Comparison of ENCODE assay signal across 8 mouse cellular contexts in the genomic region with DNA sequence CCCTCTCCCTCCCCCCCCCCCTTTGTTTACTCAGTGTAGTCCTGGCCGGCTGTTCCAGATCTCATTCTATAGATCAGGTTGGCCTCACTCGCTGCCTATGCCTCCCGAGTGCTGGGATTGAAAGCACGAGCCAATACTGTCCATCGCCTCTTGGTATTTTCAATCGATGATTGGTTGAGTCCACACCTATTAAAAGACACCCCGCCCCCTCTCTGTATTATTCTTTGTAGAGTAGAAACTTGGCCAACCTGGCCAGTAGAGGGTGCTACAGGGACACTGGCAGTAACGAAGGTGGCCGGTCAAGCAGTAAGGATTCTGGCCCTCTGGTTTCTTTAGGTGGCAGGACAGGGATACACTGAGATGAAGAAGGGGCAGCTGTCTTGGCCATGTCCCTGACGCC. TPM values are rescaled to one million over a fixed set of nuclear protein-coding genes. Genes with fewer than 3 reads are reported as not detected.
DNase-seq lines count a peak whose midpoint lies in the region; ATAC-seq lines count a peak whose summit lies in the region.

No protein-coding gene starts in this region.

- 2% methylated on average over 10 of the region's 10 CpGs for WGBS in forebrain, embryonic 10.5 days
- 3% methylated on average over 10 of the region's 10 CpGs for WGBS in forebrain, embryonic 15.5 days
- WGBS in embryonic facial prominence, embryonic 11.5 days: 2% methylated on average over 10 of the region's 10 CpGs
- WGBS in hindbrain, embryonic 11.5 days: 5% methylated on average over 10 of the region's 10 CpGs
- WGBS in midbrain, embryonic 11.5 days: 4% methylated on average over 10 of the region's 10 CpGs
- WGBS in stomach, embryonic 15.5 days: 2% methylated on average over 10 of the region's 10 CpGs

- intact Hi-C loops in left cerebral cortex, postnatal 4 days (cut with DNase I): no loop called here

- H3K9me3 ChIP-seq in forebrain, embryonic 10.5 days: no peaks in the 10 kb centered on the region
- H3K9me3 ChIP-seq in forebrain, embryonic 15.5 days: no peaks in the 10 kb centered on the region
- H3K9me3 ChIP-seq in embryonic facial prominence, embryonic 11.5 days (replicated peaks; ENCODE audit: control insufficient read depth, low read length): no peaks in the 10 kb centered on the region
- H3K9me3 ChIP-seq in hindbrain, embryonic 11.5 days (ENCODE audit: control insufficient read depth, low read length): no peaks in the 10 kb centered on the region
- H3K9me3 ChIP-seq in midbrain, embryonic 11.5 days (ENCODE audit: control insufficient read depth, low read length): no peaks in the 10 kb centered on the region
- H3K9me3 ChIP-seq in stomach, embryonic 15.5 days: no peaks in the 10 kb centered on the region

- H3K27ac ChIP-seq in forebrain, embryonic 10.5 days: no peak overlapping the region
- H3K27ac ChIP-seq in forebrain, embryonic 15.5 days (replicated peaks): no peak overlapping the region
- no peak overlapping the region for H3K27ac ChIP-seq in embryonic facial prominence, embryonic 11.5 days (replicated peaks; ENCODE audit: low read depth, low read length)
- H3K27ac ChIP-seq in hindbrain, embryonic 11.5 days (ENCODE audit: low read depth, low read length): no peak overlapping the region
- H3K27ac ChIP-seq in midbrain, embryonic 11.5 days (ENCODE audit: low read depth, low read length): no peak overlapping the region
- no peak overlapping the region for H3K27ac ChIP-seq in stomach, embryonic 15.5 days

- peaks cover 17% of the 10 kb centered on the region for H3K4me1 ChIP-seq in forebrain, embryonic 10.5 days
- H3K4me1 ChIP-seq in forebrain, embryonic 15.5 days: no peaks in the 10 kb centered on the region
- peaks cover 3% of the 10 kb centered on the region for H3K4me1 ChIP-seq in embryonic facial prominence, embryonic 11.5 days (ENCODE audit: control insufficient read depth, insufficient read depth, low read length)
- no peaks in the 10 kb centered on the region for H3K4me1 ChIP-seq in hindbrain, embryonic 11.5 days (replicated peaks; ENCODE audit: control insufficient read depth, insufficient read depth, low read length)
- no peaks in the 10 kb centered on the region for H3K4me1 ChIP-seq in midbrain, embryonic 11.5 days (ENCODE audit: control insufficient read depth, insufficient read depth, low read length)
- peaks cover 15% of the 10 kb centered on the region for H3K4me1 ChIP-seq in stomach, embryonic 15.5 days

- no peak overlapping the region for H3K9ac ChIP-seq in forebrain, embryonic 15.5 days (replicated peaks)
- no peak overlapping the region for H3K9ac ChIP-seq in embryonic facial prominence, embryonic 11.5 days (replicated peaks; ENCODE audit: low read length)
- no peak overlapping the region for H3K9ac ChIP-seq in hindbrain, embryonic 11.5 days (ENCODE audit: low read depth, low read length)
- no peak overlapping the region for H3K9ac ChIP-seq in midbrain, embryonic 11.5 days (ENCODE audit: low read length)
- H3K9ac ChIP-seq in stomach, embryonic 15.5 days: no peak overlapping the region

- ATAC-seq in forebrain, embryonic 15.5 days (replicated peaks): no peak
- ATAC-seq in embryonic facial prominence, embryonic 11.5 days (replicated peaks; ENCODE audit: insufficient number of reproducible peaks, low FRiP score, low TSS enrichment, low read depth): no peak
- ATAC-seq in hindbrain, embryonic 11.5 days (ENCODE audit: low FRiP score): no peak
- peak; percentile 44; the same call in 1 of the 2 replicates for ATAC-seq in midbrain, embryonic 11.5 days (ENCODE audit: low FRiP score)
- ATAC-seq in stomach, embryonic 15.5 days (ENCODE audit: insufficient read depth, low FRiP score, low read depth): peak; percentile 79

- no peaks in the 10 kb centered on the region for H3K36me3 ChIP-seq in forebrain, embryonic 10.5 days (replicated peaks)
- H3K36me3 ChIP-seq in forebrain, embryonic 15.5 days: no peaks in the 10 kb centered on the region
- H3K36me3 ChIP-seq in embryonic facial prominence, embryonic 11.5 days (replicated peaks; ENCODE audit: control insufficient read depth, insufficient read depth, low read depth, low read length): no peaks in the 10 kb centered on the region
- H3K36me3 ChIP-seq in hindbrain, embryonic 11.5 days (ENCODE audit: control insufficient read depth, insufficient read depth, low read length): no peaks in the 10 kb centered on the region
- H3K36me3 ChIP-seq in midbrain, embryonic 11.5 days (ENCODE audit: control insufficient read depth, insufficient read depth, low read length): no peaks in the 10 kb centered on the region
- H3K36me3 ChIP-seq in stomach, embryonic 15.5 days: no peaks in the 10 kb centered on the region

- DNase-seq in forebrain, embryonic 10.5 days (ENCODE audit: extremely low spot score, low spot score): peak; percentile 45
- DNase-seq in adrenal gland, postnatal 14 days: peak; percentile 73
- peak; percentile 70 for DNase-seq in embryonic facial prominence, embryonic 11.5 days (ENCODE audit: low spot score)
- peak; percentile 53 for DNase-seq in hindbrain, embryonic 11.5 days (ENCODE audit: low spot score)
- peak; percentile 72 for DNase-seq in left cerebral cortex, postnatal 4 days
- DNase-seq in midbrain, embryonic 11.5 days (ENCODE audit: low spot score, missing footprints): no peak

- peak overlapping the region; percentile 21; the same call in 1 of the 2 replicates for H3K4me3 ChIP-seq in forebrain, embryonic 10.5 days
- no peak overlapping the region for H3K4me3 ChIP-seq in forebrain, embryonic 15.5 days
- no peak overlapping the region for H3K4me3 ChIP-seq in embryonic facial prominence, embryonic 11.5 days (ENCODE audit: low read depth, low read length)
- no peak overlapping the region for H3K4me3 ChIP-seq in hindbrain, embryonic 11.5 days (ENCODE audit: low read depth, low read length)
- no peak overlapping the region for H3K4me3 ChIP-seq in midbrain, embryonic 11.5 days (ENCODE audit: low read depth, low read length)
- 0 out of 2 replicates have a peak overlapping the region, but pooled peaks have one; percentile 4 for H3K4me3 ChIP-seq in stomach, embryonic 15.5 days (replicated peaks)

- peaks cover 31% of the 10 kb centered on the region for H3K27me3 ChIP-seq in forebrain, embryonic 10.5 days (ENCODE audit: poor library complexity, severe bottlenecking)
- H3K27me3 ChIP-seq in forebrain, embryonic 15.5 days: peaks cover 4% of the 10 kb centered on the region; the same call in 1 of the 2 replicates
- H3K27me3 ChIP-seq in embryonic facial prominence, embryonic 11.5 days (ENCODE audit: control insufficient read depth, insufficient read depth, low read length): no peaks in the 10 kb centered on the region
- H3K27me3 ChIP-seq in hindbrain, embryonic 11.5 days (ENCODE audit: control insufficient read depth, insufficient read depth, low read length): peaks cover 2% of the 10 kb centered on the region; the same call in 1 of the 2 replicates
- H3K27me3 ChIP-seq in midbrain, embryonic 11.5 days (ENCODE audit: control insufficient read depth, insufficient read depth, low read length): peaks cover 4% of the 10 kb centered on the region; the same call in 1 of the 2 replicates
- H3K27me3 ChIP-seq in stomach, embryonic 15.5 days (replicated peaks): no peaks in the 10 kb centered on the region

- H3K4me2 ChIP-seq in forebrain, embryonic 15.5 days (replicated peaks): no peak overlapping the region
- no peak overlapping the region for H3K4me2 ChIP-seq in embryonic facial prominence, embryonic 11.5 days (ENCODE audit: low read depth, low read length)
- no peak overlapping the region for H3K4me2 ChIP-seq in hindbrain, embryonic 11.5 days (replicated peaks; ENCODE audit: low read depth, low read length)
- H3K4me2 ChIP-seq in midbrain, embryonic 11.5 days: no peak overlapping the region
- peak overlapping the region; percentile 42 for H3K4me2 ChIP-seq in stomach, embryonic 15.5 days

RNA-seq across cellular contexts. Expression of a gene that starts 19.8 kb away (rescaled TPM):
- polyA plus RNA-seq in forebrain, embryonic 10.5 days (2016; fragmentation: Nextera tagmentation; extraction: Ambion mirVana): not detected in 2 replicates
- not detected in 2 replicates for polyA plus RNA-seq in forebrain, embryonic 15.5 days (2015; fragmentation: Nextera tagmentation; extraction: Ambion mirVana)
- not detected in 2 replicates for total RNA-seq in adrenal gland, postnatal 14 days (2021)
- polyA plus RNA-seq in embryonic facial prominence, embryonic 11.5 days (2014; fragmentation: Nextera tagmentation; extraction: Ambion mirVana): not detected in 2 replicates
- not detected in 2 replicates for polyA plus RNA-seq in hindbrain, embryonic 11.5 days (2014; fragmentation: Nextera tagmentation; extraction: Ambion mirVana)
- total RNA-seq in left cerebral cortex, postnatal 4 days (2021): not detected
- polyA plus RNA-seq in midbrain, embryonic 11.5 days (2014; fragmentation: Nextera tagmentation; extraction: Ambion mirVana): not detected in 2 replicates
- polyA plus RNA-seq in stomach, embryonic 15.5 days (2015; fragmentation: Nextera tagmentation; extraction: Ambion mirVana): not detected in 2 replicates

RNA-seq across cellular contexts. Expression of a gene that starts 32.2 kb away (rescaled TPM):
- not detected in 2 replicates for polyA plus RNA-seq in forebrain, embryonic 10.5 days (2016; fragmentation: Nextera tagmentation; extraction: Ambion mirVana)
- not detected in 2 replicates for polyA plus RNA-seq in forebrain, embryonic 15.5 days (2015; fragmentation: Nextera tagmentation; extraction: Ambion mirVana)
- not detected in 2 replicates for total RNA-seq in adrenal gland, postnatal 14 days (2021)
- polyA plus RNA-seq in embryonic facial prominence, embryonic 11.5 days (2014; fragmentation: Nextera tagmentation; extraction: Ambion mirVana): not detected in 2 replicates
- not detected in 2 replicates for polyA plus RNA-seq in hindbrain, embryonic 11.5 days (2014; fragmentation: Nextera tagmentation; extraction: Ambion mirVana)
- total RNA-seq in left cerebral cortex, postnatal 4 days (2021): not detected
- polyA plus RNA-seq in midbrain, embryonic 11.5 days (2014; fragmentation: Nextera tagmentation; extraction: Ambion mirVana): not detected in 2 replicates
- not detected in 2 replicates for polyA plus RNA-seq in stomach, embryonic 15.5 days (2015; fragmentation: Nextera tagmentation; extraction: Ambion mirVana)

RNA-seq across cellular contexts. Expression of a gene that starts 38.6 kb away (rescaled TPM):
- 3.0 and 3.4 TPM in 2 replicates for polyA plus RNA-seq in forebrain, embryonic 10.5 days (2016; fragmentation: Nextera tagmentation; extraction: Ambion mirVana)
- polyA plus RNA-seq in forebrain, embryonic 15.5 days (2015; fragmentation: Nextera tagmentation; extraction: Ambion mirVana): 10.9 and 13.0 TPM in 2 replicates
- total RNA-seq in adrenal gland, postnatal 14 days (2021): 11.5 and 12.8 TPM in 2 replicates
- 4.4 and 5.7 TPM in 2 replicates for polyA plus RNA-seq in embryonic facial prominence, embryonic 11.5 days (2014; fragmentation: Nextera tagmentation; extraction: Ambion mirVana)
- 5.8 and 6.6 TPM in 2 replicates for polyA plus RNA-seq in hindbrain, embryonic 11.5 days (2014; fragmentation: Nextera tagmentation; extraction: Ambion mirVana)
- 100 to 1,000 TPM; 125 TPM for total RNA-seq in left cerebral cortex, postnatal 4 days (2021)
- polyA plus RNA-seq in midbrain, embryonic 11.5 days (2014; fragmentation: Nextera tagmentation; extraction: Ambion mirVana): 4.5 and 5.0 TPM in 2 replicates
- polyA plus RNA-seq in stomach, embryonic 15.5 days (2015; fragmentation: Nextera tagmentation; extraction: Ambion mirVana): 3.0 and 3.5 TPM in 2 replicates

RNA-seq across cellular contexts. Expression of a gene that starts 50.3 kb away (rescaled TPM):
- not detected in 2 replicates for polyA plus RNA-seq in forebrain, embryonic 10.5 days (2016; fragmentation: Nextera tagmentation; extraction: Ambion mirVana)
- polyA plus RNA-seq in forebrain, embryonic 15.5 days (2015; fragmentation: Nextera tagmentation; extraction: Ambion mirVana): not detected in 2 replicates
- total RNA-seq in adrenal gland, postnatal 14 days (2021): not detected in 2 replicates
- not detected in 2 replicates for polyA plus RNA-seq in embryonic facial prominence, embryonic 11.5 days (2014; fragmentation: Nextera tagmentation; extraction: Ambion mirVana)
- polyA plus RNA-seq in hindbrain, embryonic 11.5 days (2014; fragmentation: Nextera tagmentation; extraction: Ambion mirVana): not detected in 2 replicates
- not detected for total RNA-seq in left cerebral cortex, postnatal 4 days (2021)
- polyA plus RNA-seq in midbrain, embryonic 11.5 days (2014; fragmentation: Nextera tagmentation; extraction: Ambion mirVana): not detected in 2 replicates
- polyA plus RNA-seq in stomach, embryonic 15.5 days (2015; fragmentation: Nextera tagmentation; extraction: Ambion mirVana): 103 and 114 TPM in 2 replicates

RNA-seq across cellular contexts. Expression of a gene that starts 53.2 kb away (rescaled TPM):
- polyA plus RNA-seq in forebrain, embryonic 10.5 days (2016; fragmentation: Nextera tagmentation; extraction: Ambion mirVana): 8.0 and 8.3 TPM in 2 replicates
- polyA plus RNA-seq in forebrain, embryonic 15.5 days (2015; fragmentation: Nextera tagmentation; extraction: Ambion mirVana): 4.0 and 4.7 TPM in 2 replicates
- 14.7 and 24.7 TPM in 2 replicates for total RNA-seq in adrenal gland, postnatal 14 days (2021)
- polyA plus RNA-seq in embryonic facial prominence, embryonic 11.5 days (2014; fragmentation: Nextera tagmentation; extraction: Ambion mirVana): 8.3 and 8.9 TPM in 2 replicates
- 6.5 and 8.7 TPM in 2 replicates for polyA plus RNA-seq in hindbrain, embryonic 11.5 days (2014; fragmentation: Nextera tagmentation; extraction: Ambion mirVana)
- total RNA-seq in left cerebral cortex, postnatal 4 days (2021): 1 to 10 TPM; 2.5 to 3.3 TPM
- 6.3 and 7.5 TPM in 2 replicates for polyA plus RNA-seq in midbrain, embryonic 11.5 days (2014; fragmentation: Nextera tagmentation; extraction: Ambion mirVana)
- polyA plus RNA-seq in stomach, embryonic 15.5 days (2015; fragmentation: Nextera tagmentation; extraction: Ambion mirVana): 21.0 and 23.5 TPM in 2 replicates

Comparison
In these comparisons a context has a peak if more than half of its experiments do, and no peak if none do; other contexts are left out.
1. H3K4me3 ChIP-seq: peak in forebrain, embryonic 10.5 days (single experiment) and stomach, embryonic 15.5 days (single experiment); none in forebrain, embryonic 15.5 days (single experiment), embryonic facial prominence, embryonic 11.5 days (single experiment), hindbrain, embryonic 11.5 days (single experiment) and midbrain, embryonic 11.5 days (single experiment).
2. ATAC-seq: peak in midbrain, embryonic 11.5 days (single experiment) and stomach, embryonic 15.5 days (single experiment); none in forebrain, embryonic 15.5 days (single experiment), embryonic facial prominence, embryonic 11.5 days (single experiment) and hindbrain, embryonic 11.5 days (single experiment).